Mouse (Mus musculus) C2C12 (cell line): Measurements from ENCODE around the gene 1700001P01Rik.

Experiments used
- CTCF ChIP-seq: IDR thresholded peaks from one replicate; pipeline ENCODE4 v1.5.1; 2011; ENCODE audit not compliant: control insufficient read depth, insufficient read depth, insufficient read length
- MAX ChIP-seq: IDR thresholded peaks from one replicate; pipeline ENCODE4 v1.6.1; 2011; ENCODE audit warnings: mild to moderate bottlenecking, control low read depth

DNA sequence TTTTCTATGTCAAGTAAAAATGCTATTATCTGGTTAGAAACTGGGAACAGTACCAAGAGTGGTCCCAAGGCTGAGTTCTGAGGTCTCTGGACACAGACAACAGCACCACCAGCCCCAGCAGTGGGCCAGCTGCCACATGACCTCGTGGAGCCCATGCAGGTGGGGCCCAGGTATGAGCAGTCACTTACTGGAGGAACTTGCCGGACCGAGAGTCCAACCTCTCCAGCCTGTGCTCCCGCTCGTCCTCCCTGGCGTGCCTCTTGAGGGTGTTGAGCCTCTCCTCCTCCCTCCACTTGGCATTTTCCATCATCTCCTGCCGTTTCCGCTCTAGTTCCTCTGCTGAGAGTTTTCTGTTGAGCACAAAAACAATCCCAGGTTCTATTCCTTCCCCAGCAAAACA, 27.9 kb downstream of the 1700001P01Rik start:
- TF ChIP-seq MAX (no peak), CTCF (no peak)
